Mouse (Mus musculus) small intestine, adult 2 months (tissue): ENCODE results near the gene Aldh9a1.

Experiments used
- CTCF ChIP-seq: fragments of 200-500 bp; IDR thresholded peaks from 2 replicates; pipeline ENCODE4 v1.5.1; 2012; ENCODE audit warnings: low read depth, mild to moderate bottlenecking, control low read depth, inconsistent platforms, low read length, moderate library complexity, mixed read lengths; ENCODE audit not compliant: insufficient replicate concordance, insufficient read length; ENCODE audit errors: extremely low read depth
- POLR2A ChIP-seq: fragments of 200-500 bp; IDR thresholded peaks from 2 replicates; pipeline ENCODE4 v1.6.1; 2012; ENCODE audit warnings: low read depth, mild to moderate bottlenecking, control low read depth, inconsistent platforms, low read length, moderate library complexity

DNA sequence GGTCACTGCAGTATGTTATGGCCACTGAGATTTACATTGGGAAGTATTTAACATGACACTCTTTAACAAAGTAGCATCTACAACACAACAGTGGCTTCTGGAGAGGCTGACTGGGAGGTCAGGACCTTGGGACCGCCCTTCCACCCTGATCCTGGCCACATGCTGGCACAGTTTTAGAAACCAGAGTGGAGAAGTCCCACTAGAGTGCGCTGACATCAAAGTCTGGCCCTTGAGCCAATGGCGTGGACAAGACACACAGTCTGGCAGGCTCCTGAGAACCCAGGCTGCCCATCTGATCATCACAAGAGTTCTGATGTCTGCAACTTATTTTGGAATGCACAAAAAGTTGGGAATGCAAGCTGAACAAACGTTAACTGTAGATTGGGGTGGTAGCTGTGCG, 30.0 kb downstream of the Aldh9a1 start:
- no peak for TF ChIP-seq POLR2A
- TF ChIP-seq CTCF: no peak
